Mouse (Mus musculus) hindbrain, embryonic 11.5 days (tissue): ENCODE data around the gene Hivep3. TPM values are rescaled to one million over a fixed set of nuclear protein-coding genes. Genes with fewer than 3 reads are reported as not detected.

Experiments used
- ATAC-seq: fragments of 200-750 bp; cut with Nextera tagmentation; 2 replicates; pipeline ENCODE4 v1.8.0; 2017; ENCODE audit warnings: mild to moderate bottlenecking, moderate TSS enrichment, moderate library complexity; ENCODE audit not compliant: low FRiP score
- DNase-seq: peaks from one replicate; pipeline ENCODE4 v3.0.0-alpha.2; 2015; ENCODE audit warnings: low spot score
- H3K27ac ChIP-seq: fragments of 300-500 bp; sonication (generic); 2 replicates; pipeline ENCODE4 v1.5.1; 2014; ENCODE audit warnings: mild to moderate bottlenecking, low read depth, low read length
- H3K27me3 ChIP-seq: fragments of 300-500 bp; sonication (generic); 2 replicates; pipeline ENCODE4 v1.6.1; 2014; ENCODE audit warnings: mild to moderate bottlenecking, low read length, moderate library complexity, mixed read lengths; ENCODE audit not compliant: control insufficient read depth, insufficient read depth
- H3K36me3 ChIP-seq: fragments of 300-500 bp; sonication (generic); 2 replicates; pipeline ENCODE4 v1.6.1; 2014; ENCODE audit warnings: mild to moderate bottlenecking, low read length, moderate library complexity, mixed read lengths; ENCODE audit not compliant: control insufficient read depth, insufficient read depth
- H3K4me1 ChIP-seq: fragments of 300-500 bp; sonication (generic); replicated peaks from 2 replicates; pipeline ENCODE4 v1.6.1; 2014; ENCODE audit warnings: low read length, mixed read lengths; ENCODE audit not compliant: control insufficient read depth, insufficient read depth
- H3K4me2 ChIP-seq: fragments of 300-500 bp; sonication (generic); replicated peaks from 2 replicates; pipeline ENCODE4 v1.6.1; 2014; ENCODE audit warnings: mild to moderate bottlenecking, low read depth, low read length
- H3K4me3 ChIP-seq: fragments of 300-500 bp; sonication (generic); 2 replicates; pipeline ENCODE4 v1.5.1; 2014; ENCODE audit warnings: low read depth, low read length
- H3K9ac ChIP-seq: fragments of 300-500 bp; sonication (generic); 2 replicates; pipeline ENCODE4 v1.6.1; 2014; ENCODE audit warnings: low read depth, low read length
- H3K9me3 ChIP-seq: fragments of 300-500 bp; sonication (generic); 2 replicates; pipeline ENCODE4 v1.6.1; 2016; ENCODE audit warnings: low read length; ENCODE audit not compliant: control insufficient read depth
- WGBS: fragments of 180-500 bp; shearing (Covaris S2); extraction: QIAGEN DNeasy Blood & Tissue Kit; methylation state at CpG from one replicate; pipeline ENCODE4 v1.1.7; 2014; 5-methylcytosine and 5-hydroxymethylcytosine counted together
- polyA plus RNA-seq: library from polyadenylated mRNA; unstranded; fragments of >200 nt; fragmentation: Nextera tagmentation; extraction: Ambion mirVana; gene quantifications from 2 replicates; pipeline ENCODE4 v1.2.1, GENCODE M21; 2014

Gene Hivep3
- polyA plus RNA-seq, 1 experiment from 2014 or later, result 1.8 TPM

DNA sequence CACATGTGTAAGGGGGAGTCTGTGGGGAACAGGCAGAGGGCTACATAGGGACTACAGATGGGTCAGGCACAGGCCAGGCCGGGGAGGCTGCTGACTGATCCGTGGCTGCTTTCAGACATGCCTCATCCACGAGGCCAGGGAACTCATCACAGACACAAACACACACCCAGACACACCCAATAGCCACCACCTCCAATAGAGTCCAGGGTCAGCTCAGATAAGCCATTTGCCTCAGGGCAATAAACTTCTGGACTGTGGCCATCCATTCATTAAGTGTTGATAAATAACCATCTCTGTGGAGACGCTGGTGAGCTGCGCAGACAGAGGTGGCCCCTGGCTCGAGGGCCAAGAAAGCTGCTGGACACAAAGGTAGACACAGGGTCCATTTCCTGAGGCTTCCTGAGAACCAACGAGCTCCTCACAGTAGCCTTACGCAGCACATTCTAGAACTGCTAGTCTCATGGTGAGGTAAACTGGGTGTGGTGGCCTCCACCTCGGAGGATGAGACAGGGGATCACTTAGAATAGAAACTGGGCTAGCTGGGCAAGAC is 436.9 kb downstream of the Hivep3 start:
- H3K4me2 ChIP-seq, result no peak overlapping the region
- no peak overlapping the region for H3K27ac ChIP-seq
- H3K27me3 ChIP-seq, result no peaks in the 10 kb centered on the region
- H3K9me3 ChIP-seq, result no peaks in the 10 kb centered on the region
- H3K4me3 ChIP-seq, result no peak overlapping the region
- ATAC-seq, result no peak
- no peaks in the 10 kb centered on the region for H3K4me1 ChIP-seq
- no peaks in the 10 kb centered on the region for H3K36me3 ChIP-seq
- no peak for DNase-seq
- 69% methylated on average over 9 of the region's 9 CpGs for WGBS
- H3K9ac ChIP-seq, result no peak overlapping the region

DNA sequence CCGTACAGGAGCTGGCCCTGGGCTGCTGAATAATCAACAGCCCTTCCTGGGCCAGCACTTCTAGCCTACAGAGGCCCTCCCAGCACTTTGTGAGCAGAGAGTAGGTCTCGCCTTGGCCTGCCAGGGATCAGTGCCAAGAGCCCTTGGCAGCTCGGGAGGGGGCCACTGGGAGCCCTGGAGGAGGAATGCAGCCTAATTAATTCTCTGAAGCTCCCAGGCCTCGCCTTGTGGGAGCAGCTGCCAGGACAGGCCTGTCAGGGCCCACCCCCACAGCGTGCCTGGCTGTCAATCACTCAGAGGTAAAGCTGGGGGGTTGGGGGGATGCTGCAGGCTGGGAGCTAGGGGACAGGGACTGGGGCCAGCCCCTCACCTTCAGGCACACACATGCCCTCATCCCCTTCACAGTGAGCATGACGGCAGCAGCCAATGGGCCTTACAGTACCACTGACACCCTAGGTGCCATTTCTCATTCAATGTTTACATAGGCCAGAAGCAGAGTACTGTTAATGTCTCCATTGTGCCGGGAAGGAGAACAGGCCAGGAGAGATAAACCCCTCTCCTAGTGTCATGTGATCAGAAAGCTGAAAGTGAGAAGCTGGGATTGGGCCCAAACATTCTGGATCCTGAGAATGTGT is 438.6 kb downstream of the Hivep3 start:
- 22% methylated on average over 7 of the region's 7 CpGs for WGBS
- Histone ChIP-seq H3K9ac (no peak overlapping the region), H3K27me3 (no peaks in the 10 kb centered on the region), H3K36me3 (no peaks in the 10 kb centered on the region), H3K27ac (no peak overlapping the region), H3K4me1 (no peaks in the 10 kb centered on the region), H3K9me3 (no peaks in the 10 kb centered on the region), H3K4me3 (no peak overlapping the region), H3K4me2 (no peak overlapping the region)
- peak; percentile 61 for ATAC-seq
- DNase-seq, result peak; percentile 30

DNA sequence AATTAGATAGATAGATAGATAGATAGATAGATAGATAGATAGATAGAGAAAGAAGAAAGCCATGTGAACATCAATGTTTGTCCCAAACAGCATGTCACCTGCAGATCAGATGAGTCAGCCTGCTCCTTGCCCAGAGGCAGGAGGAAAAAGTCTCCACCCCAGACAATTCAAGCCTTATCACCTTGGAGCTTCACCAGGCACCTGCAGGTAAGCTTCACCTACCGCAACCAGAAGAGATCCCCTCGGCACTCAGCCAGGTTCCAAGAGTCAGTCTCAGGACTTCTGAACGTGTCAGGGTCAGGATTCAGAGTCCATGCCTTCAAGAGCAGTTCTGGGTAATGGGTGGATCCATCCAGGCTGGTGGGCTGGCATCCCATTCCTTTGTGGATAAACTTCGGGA is 445.5 kb downstream of the Hivep3 start:
- no peak for DNase-seq
- no peak overlapping the region for H3K4me2 ChIP-seq
- H3K27ac ChIP-seq, result no peak overlapping the region
- no peak overlapping the region for H3K4me3 ChIP-seq
- no peak overlapping the region for H3K9ac ChIP-seq
- no peaks in the 10 kb centered on the region for H3K4me1 ChIP-seq
- no peaks in the 10 kb centered on the region for H3K27me3 ChIP-seq
- no peaks in the 10 kb centered on the region for H3K9me3 ChIP-seq
- no peaks in the 10 kb centered on the region for H3K36me3 ChIP-seq
- WGBS, result 82% methylated on average over 4 of the region's 4 CpGs
- no peak for ATAC-seq

GRCm38 (mm10) chr4:120180535-120180934 is 447.0 kb downstream of the Hivep3 start:
- ATAC-seq (no peak), DNase-seq (no peak)
- H3K9ac ChIP-seq, result no peak overlapping the region

GRCm38 (mm10) chr4:120184374-120184991 is 450.9 kb downstream of the Hivep3 start:
- Histone ChIP-seq H3K4me3 (no peak overlapping the region), H3K4me2 (no peak overlapping the region), H3K27ac (no peak overlapping the region), H3K9me3 (no peaks in the 10 kb centered on the region), H3K4me1 (no peaks in the 10 kb centered on the region), H3K27me3 (no peaks in the 10 kb centered on the region), H3K36me3 (no peaks in the 10 kb centered on the region), H3K9ac (no peak overlapping the region)
- WGBS, result 31% methylated on average over 5 of the region's 5 CpGs
- peak; percentile 41 for DNase-seq
- no peak for ATAC-seq

More at GRCm38 (mm10) chr4:120180535-120180934, 447.0 kb downstream of the Hivep3 start:
- Histone ChIP-seq H3K27me3 (no peaks in the 10 kb centered on the region), H3K27ac (no peak overlapping the region), H3K9me3 (no peaks in the 10 kb centered on the region), H3K36me3 (no peaks in the 10 kb centered on the region), H3K4me1 (no peaks in the 10 kb centered on the region), H3K4me2 (no peak overlapping the region), H3K4me3 (no peak overlapping the region)

- Histone ChIP-seq H3K36me3 (no peaks in the 10 kb centered on the region), H3K9ac (no peak overlapping the region), H3K9me3 (no peaks in the 10 kb centered on the region), H3K4me3 (no peak overlapping the region), H3K27ac (no peak overlapping the region), H3K27me3 (no peaks in the 10 kb centered on the region), H3K4me2 (no peak overlapping the region), H3K4me1 (no peaks in the 10 kb centered on the region)
- 97% methylated on average over 1 of the region's 1 CpGs for WGBS
- no peak for DNase-seq
- ATAC-seq, result no peak
These were observed 452.9 kb downstream of the Hivep3 start for GRCm38 (mm10) chr4:120186441-120186840.

GRCm38 (mm10) chr4:120186934-120187333 is 453.4 kb downstream of the Hivep3 start:
- ATAC-seq (no peak), DNase-seq (peak; percentile 48)
- no peaks in the 10 kb centered on the region for H3K9me3 ChIP-seq
- H3K36me3 ChIP-seq, result no peaks in the 10 kb centered on the region
- no peak overlapping the region for H3K9ac ChIP-seq
- H3K27ac ChIP-seq, result no peak overlapping the region
- H3K4me1 ChIP-seq, result no peaks in the 10 kb centered on the region
- WGBS, result 5% methylated on average over 4 of the region's 4 CpGs
- H3K4me3 ChIP-seq, result no peak overlapping the region
- no peak overlapping the region for H3K4me2 ChIP-seq
- no peaks in the 10 kb centered on the region for H3K27me3 ChIP-seq
